Mouse (Mus musculus): Measurements from ENCODE around the gene Sec61g. TPM values are rescaled to one million over a fixed set of nuclear protein-coding genes. Genes with fewer than 3 reads are reported as not detected.
"Not testable (repeated sequence)": the region's sequence is repeated elsewhere in the genome, so short reads cannot be mapped to it uniquely, and the experiment has no call there.

The Sec61g gene
- polyA plus RNA-seq, 1 experiment from 2014 or later, result 43.9 TPM

- not testable (repeated sequence) for H3K9me3 ChIP-seq; DNase-seq (ENCODE audit: low spot score); H3K4me1 ChIP-seq (replicated peaks); H3K27ac ChIP-seq; H3K4me3 ChIP-seq; H3K27me3 ChIP-seq (ENCODE audit: insufficient read depth, poor library complexity, severe bottlenecking); H3K36me3 ChIP-seq
- WGBS, result 61% methylated on average over 23 of the region's 23 CpGs
Observed at GRCm38 (mm10) chr11:16514221-16514620, 5.9 kb upstream of the Sec61g start.

DNA sequence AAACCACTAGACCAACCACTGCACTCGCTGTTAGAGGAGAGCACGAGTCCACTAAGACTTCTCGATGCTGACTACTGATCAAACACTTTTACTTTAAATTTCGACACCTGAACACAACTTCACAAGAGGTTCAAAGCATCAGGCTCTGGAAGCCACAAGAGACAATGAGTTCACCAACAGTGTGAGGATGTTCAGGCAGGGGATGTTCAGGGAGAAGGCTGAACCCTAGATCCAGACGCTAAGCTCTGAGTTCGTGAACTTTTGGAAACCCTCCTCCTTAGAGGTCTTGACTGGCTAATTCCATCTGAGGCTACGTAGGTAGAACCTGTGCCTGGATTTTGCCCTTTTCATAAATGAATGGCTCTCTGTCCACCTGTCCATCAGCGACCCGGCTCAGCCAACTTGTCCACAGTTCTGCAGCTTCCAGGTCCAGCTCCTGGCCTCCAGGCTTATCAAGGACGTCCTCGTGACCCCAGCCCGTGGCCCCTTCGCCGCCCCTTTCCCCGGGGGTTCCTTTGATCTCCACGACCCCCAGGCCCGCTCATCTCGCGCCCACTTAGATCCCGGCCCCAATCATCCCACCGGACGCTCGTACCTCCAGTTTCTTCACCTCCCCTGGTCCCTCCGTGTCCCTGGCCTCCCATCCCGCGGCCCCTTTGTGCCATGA lies 766 bp downstream of the Sec61g start:
- Histone ChIP-seq H3K9me3 (no peaks in the 10 kb centered on the region), H3K27ac (peak overlapping the region; percentile 96), H3K4me1 (replicated peaks) (peaks cover 13% of the 10 kb centered on the region), H3K36me3 (peaks cover 40% of the 10 kb centered on the region), H3K27me3 (ENCODE audit: insufficient read depth, poor library complexity, severe bottlenecking) (no peaks in the 10 kb centered on the region), H3K4me3 (peak overlapping the region; percentile 92)
- WGBS, result 6% methylated on average over 26 of the region's 26 CpGs
- DNase-seq (ENCODE audit: low spot score), result peak; percentile 8

- DNase-seq (ENCODE audit: low spot score), result no peak
- no peak overlapping the region for H3K27ac ChIP-seq
- 97% methylated on average over 6 of the region's 6 CpGs for WGBS
- peaks cover 54% of the 10 kb centered on the region for H3K36me3 ChIP-seq
- no peak overlapping the region for H3K4me3 ChIP-seq
- H3K27me3 ChIP-seq (ENCODE audit: insufficient read depth, poor library complexity, severe bottlenecking), result no peaks in the 10 kb centered on the region
- H3K4me1 ChIP-seq (replicated peaks), result peaks cover 13% of the 10 kb centered on the region
- no peaks in the 10 kb centered on the region for H3K9me3 ChIP-seq
Observed at GRCm38 (mm10) chr11:16505999-16506398, 2.3 kb downstream of the Sec61g start.

- H3K4me1 ChIP-seq (replicated peaks), result peaks cover 9% of the 10 kb centered on the region
- peaks cover 70% of the 10 kb centered on the region for H3K36me3 ChIP-seq
- no peak for DNase-seq (ENCODE audit: low spot score)
- WGBS, result 92% methylated on average over 5 of the region's 5 CpGs
- no peak overlapping the region for H3K4me3 ChIP-seq
- no peaks in the 10 kb centered on the region for H3K27me3 ChIP-seq (ENCODE audit: insufficient read depth, poor library complexity, severe bottlenecking)
- no peaks in the 10 kb centered on the region for H3K9me3 ChIP-seq
- H3K27ac ChIP-seq, result no peak overlapping the region
Observed at GRCm38 (mm10) chr11:16503150-16503549, 5.1 kb downstream of the Sec61g start.

- no peak overlapping the region for H3K27ac ChIP-seq
Observed at GRCm38 (mm10) chr11:16502744-16503143, 5.5 kb downstream of the Sec61g start.

DNA sequence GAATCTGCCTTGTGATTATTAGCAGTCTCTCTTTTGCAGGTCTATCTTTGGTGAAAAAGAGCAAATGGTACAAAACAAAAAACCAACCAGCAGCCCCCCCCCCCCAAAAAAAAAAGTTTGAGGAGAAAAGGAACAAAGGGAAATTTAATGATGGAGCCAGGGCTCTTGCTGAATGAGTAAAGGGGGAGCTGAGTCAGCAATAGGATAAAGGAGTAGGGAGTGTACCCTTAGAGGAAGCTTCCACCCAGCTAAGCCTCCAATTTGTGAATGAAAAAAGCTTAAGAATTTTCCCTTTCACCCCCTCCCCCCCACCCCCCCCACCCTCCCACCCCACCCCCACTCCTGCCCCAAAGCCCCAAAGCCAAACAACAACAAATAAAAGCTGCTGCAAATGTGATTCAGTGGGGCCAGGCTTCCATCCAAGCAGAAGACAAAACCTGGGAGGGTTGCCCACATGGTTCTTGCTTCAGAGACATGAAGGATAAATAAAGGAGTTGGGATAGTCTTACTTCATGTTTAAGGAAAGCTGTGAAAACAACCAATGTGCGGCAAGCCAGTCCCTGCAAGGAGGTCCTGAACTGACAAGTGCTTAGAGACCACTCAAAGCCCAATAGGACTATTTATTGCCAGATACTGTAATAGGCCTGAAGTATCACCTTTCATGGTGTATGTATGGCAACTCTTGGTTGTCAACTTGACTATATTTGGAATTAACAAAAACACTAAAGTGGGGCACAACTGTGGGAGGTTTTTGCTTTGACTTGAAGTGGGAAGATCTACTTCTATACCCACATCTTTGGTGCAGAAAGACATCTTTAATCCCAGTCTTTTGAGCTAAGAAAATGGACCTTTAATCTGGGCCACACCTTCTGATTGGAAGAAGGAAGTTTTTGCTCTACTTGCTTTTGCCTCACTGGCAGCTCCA lies 9.3 kb downstream of the Sec61g start:
- WGBS, result 29% methylated on average over 1 of the region's 1 CpGs
- no peak overlapping the region for H3K27ac ChIP-seq
- H3K9me3 ChIP-seq, result no peaks in the 10 kb centered on the region
- no peak for DNase-seq (ENCODE audit: low spot score)
- no peak overlapping the region for H3K4me3 ChIP-seq
- no peaks in the 10 kb centered on the region for H3K4me1 ChIP-seq (replicated peaks)
- H3K36me3 ChIP-seq, result peaks cover 45% of the 10 kb centered on the region
- H3K27me3 ChIP-seq (ENCODE audit: insufficient read depth, poor library complexity, severe bottlenecking), result no peaks in the 10 kb centered on the region

More at GRCm38 (mm10) chr11:16502744-16503143, 5.5 kb downstream of the Sec61g start:
- 86% methylated on average over 3 of the region's 3 CpGs for WGBS
- Histone ChIP-seq H3K4me1 (replicated peaks) (peaks cover 9% of the 10 kb centered on the region), H3K9me3 (no peaks in the 10 kb centered on the region), H3K36me3 (peaks cover 70% of the 10 kb centered on the region), H3K4me3 (no peak overlapping the region), H3K27me3 (ENCODE audit: insufficient read depth, poor library complexity, severe bottlenecking) (no peaks in the 10 kb centered on the region)
- DNase-seq (ENCODE audit: low spot score), result no peak

Other genes with a start within 250 kb of the Sec61g start
- 2.0 and 3.9 TPM in 2 replicates for gene Egfr, start 243.7 kb upstream of the Sec61g start, polyA plus RNA-seq (2016; fragmentation: Nextera tagmentation; extraction: Ambion mirVana)

Data from hindbrain, embryonic 10.5 days (tissue).